Mouse (Mus musculus) heart, embryonic 14.5 days (tissue): ENCODE measurements around the gene Gm44511. TPM values are rescaled to one million over a fixed set of nuclear protein-coding genes. Genes with fewer than 3 reads are reported as not detected.
"Not testable (repeated sequence)": the region's sequence is repeated elsewhere in the genome, so short reads cannot be mapped to it uniquely, and the experiment has no call there.

ENCODE experiments used
- ATAC-seq: fragments of 200-750 bp; cut with Nextera tagmentation; 2 replicates; pipeline ENCODE4 v1.8.0; 2017; ENCODE audit warnings: low read depth, moderate TSS enrichment; ENCODE audit not compliant: insufficient number of reproducible peaks, insufficient read depth, low FRiP score
- H3K27ac ChIP-seq, 2 experiments: fragments of 200-500 bp in 1 of 2; fragments of 300-500 bp in 1 of 2; sonication (generic) in 1 of 2; replicated peaks in 1 of 2; 2 replicates each; pipeline ENCODE4 v1.5.1; 2012 to 2014; ENCODE audit warnings: low read depth in 2 of 2, low read length in 2 of 2, control low read depth in 1 of 2, mild to moderate bottlenecking in 1 of 2, mixed read lengths in 1 of 2; ENCODE audit not compliant: control insufficient read depth in 1 of 2, insufficient read depth in 1 of 2
- H3K27me3 ChIP-seq: fragments of 300-500 bp; sonication (generic); 2 replicates; pipeline ENCODE4 v1.6.1; 2014; ENCODE audit warnings: mild to moderate bottlenecking, low read length, control low read depth; ENCODE audit not compliant: control insufficient read depth, insufficient read depth
- H3K36me3 ChIP-seq: fragments of 300-500 bp; sonication (generic); 2 replicates; pipeline ENCODE4 v1.6.1; 2014; ENCODE audit warnings: mild to moderate bottlenecking, control low read depth, low read length, mixed read lengths; ENCODE audit not compliant: control insufficient read depth, insufficient read depth
- H3K4me1 ChIP-seq, 2 experiments: fragments of 200-500 bp in 1 of 2; fragments of 300-500 bp in 1 of 2; sonication (generic) in 1 of 2; 2 replicates each; pipeline ENCODE4 v1.6.1; 2012 to 2014; ENCODE audit warnings: low read length in 2 of 2, control low read depth in 1 of 2, mixed read lengths in 1 of 2; ENCODE audit not compliant: control insufficient read depth in 2 of 2, insufficient read depth in 2 of 2
- H3K4me2 ChIP-seq: fragments of 300-500 bp; sonication (generic); 2 replicates; pipeline ENCODE4 v1.6.1; 2014; ENCODE audit warnings: mild to moderate bottlenecking, low read length
- H3K4me3 ChIP-seq, 2 experiments: fragments of 200-500 bp in 1 of 2; fragments of 300-500 bp in 1 of 2; sonication (generic) in 1 of 2; 2 replicates each; pipeline ENCODE4 v1.5.1; 2012 to 2014; ENCODE audit warnings: low read length in 2 of 2, mild to moderate bottlenecking in 2 of 2, control low read depth in 1 of 2, low read depth in 1 of 2, moderate library complexity in 1 of 2; ENCODE audit not compliant: control insufficient read depth in 1 of 2, insufficient read depth in 1 of 2
- H3K9ac ChIP-seq: fragments of 300-500 bp; sonication (generic); 2 replicates; pipeline ENCODE4 v1.6.1; 2014; ENCODE audit warnings: mild to moderate bottlenecking, low read length
- H3K9me3 ChIP-seq: fragments of 300-500 bp; sonication (generic); 2 replicates; pipeline ENCODE4 v1.6.1; 2016; ENCODE audit warnings: low read length, control low read depth; ENCODE audit not compliant: control insufficient read depth
- WGBS: fragments of 180-500 bp; shearing (Covaris S2); extraction: QIAGEN DNeasy Blood & Tissue Kit; methylation state at CpG from one replicate; pipeline ENCODE4 v1.1.7; 2014; 5-methylcytosine and 5-hydroxymethylcytosine counted together
- polyA plus RNA-seq: library from polyadenylated mRNA; unstranded; fragments of >200 nt; fragmentation: Nextera tagmentation; extraction: Ambion mirVana; gene quantifications from 2 replicates; pipeline ENCODE4 v1.2.1, GENCODE M21; 2014

Gene Gm44511
- polyA plus RNA-seq, 1 experiment from 2014 or later: not detected

- H3K4me1 ChIP-seq: no peaks in the 10 kb centered on the region
- H3K9ac ChIP-seq: no peak overlapping the region
- H3K27ac ChIP-seq: no peak overlapping the region
- H3K36me3 ChIP-seq: no peaks in the 10 kb centered on the region
- 68% methylated on average over 3 of the region's 3 CpGs for WGBS
- H3K9me3 ChIP-seq: no peaks in the 10 kb centered on the region
- no peak for ATAC-seq
- no peak overlapping the region for H3K4me3 ChIP-seq
- H3K4me2 ChIP-seq: no peak overlapping the region
- no peaks in the 10 kb centered on the region for H3K27me3 ChIP-seq
Measured at GRCm38 (mm10) chr6:128807021-128807420, 19.1 kb downstream of the Gm44511 start.

GRCm38 (mm10) chr6:128804823-128805640, 21.1 kb downstream of the Gm44511 start:
- WGBS: 60% methylated on average over 7 of the region's 7 CpGs
- H3K4me1 ChIP-seq, H3K27me3 ChIP-seq, H3K9ac ChIP-seq, H3K27ac ChIP-seq, H3K4me3 ChIP-seq, H3K36me3 ChIP-seq, H3K4me2 ChIP-seq, ATAC-seq, H3K9me3 ChIP-seq: not testable (repeated sequence)

GRCm38 (mm10) chr6:128802999-128803857, 22.9 kb downstream of the Gm44511 start:
- no peaks in the 10 kb centered on the region for H3K36me3 ChIP-seq
- H3K4me1 ChIP-seq: peaks cover under 1 to 3% of the 10 kb centered on the region in 2 experiments; a peak in 2 of 4 replicates
- 6% methylated on average over 26 of the region's 26 CpGs for WGBS
- peak; percentile 93 for ATAC-seq
- H3K4me2 ChIP-seq: peak overlapping the region; percentile 80
- no peaks in the 10 kb centered on the region for H3K9me3 ChIP-seq
- 0 out of 4 replicates have a peak overlapping the region, but pooled peaks of 1 of the 2 experiments have one; percentile 50 for H3K27ac ChIP-seq
- H3K27me3 ChIP-seq: no peaks in the 10 kb centered on the region
- peak overlapping the region; percentile 54 to 59 for H3K4me3 ChIP-seq
- H3K9ac ChIP-seq: peak overlapping the region; percentile 71

GRCm38 (mm10) chr6:128802557-128802956, 23.6 kb downstream of the Gm44511 start:
- H3K9ac ChIP-seq: peak overlapping the region; percentile 71
- 6% methylated on average over 10 of the region's 10 CpGs for WGBS

GRCm38 (mm10) chr6:128800696-128801095, 25.4 kb downstream of the Gm44511 start:
- not testable (repeated sequence) for H3K9me3 ChIP-seq, H3K27me3 ChIP-seq, H3K4me2 ChIP-seq, H3K9ac ChIP-seq, H3K36me3 ChIP-seq, H3K27ac ChIP-seq, H3K4me1 ChIP-seq, ATAC-seq, H3K4me3 ChIP-seq
- 86% methylated on average over 5 of the region's 5 CpGs for WGBS

More at GRCm38 (mm10) chr6:128802557-128802956, 23.6 kb downstream of the Gm44511 start:
- ATAC-seq: peak; percentile 23
- Histone ChIP-seq H3K4me3 (peak overlapping the region; percentile 54 to 59), H3K27me3 (no peaks in the 10 kb centered on the region), H3K9me3 (no peaks in the 10 kb centered on the region), H3K27ac (peak overlapping the region; percentile 50 to 52; a peak in 3 of 4 replicates), H3K4me1 (peaks cover 2 to 3% of the 10 kb centered on the region in 2 experiments; a peak in 2 of 4 replicates), H3K36me3 (no peaks in the 10 kb centered on the region), H3K4me2 (peak overlapping the region; percentile 80)

- H3K27me3 ChIP-seq: no peaks in the 10 kb centered on the region
- peaks cover 2 to 3% of the 10 kb centered on the region in 2 experiments; a peak in 2 of 4 replicates for H3K4me1 ChIP-seq
- WGBS: 22% methylated on average over 7 of the region's 7 CpGs
- no peak overlapping the region for H3K27ac ChIP-seq
- H3K9ac ChIP-seq: peak overlapping the region; percentile 78
- H3K4me3 ChIP-seq: peak overlapping the region; percentile 63 to 95
- no peaks in the 10 kb centered on the region for H3K9me3 ChIP-seq
- peak overlapping the region; percentile 64 for H3K4me2 ChIP-seq
- no peak for ATAC-seq
- no peaks in the 10 kb centered on the region for H3K36me3 ChIP-seq
Measured at GRCm38 (mm10) chr6:128799896-128800270, 26.2 kb downstream of the Gm44511 start.

GRCm38 (mm10) chr6:128799144-128799895, 26.8 kb downstream of the Gm44511 start:
- H3K4me1 ChIP-seq, H3K27me3 ChIP-seq, H3K36me3 ChIP-seq, H3K9me3 ChIP-seq: not testable (repeated sequence)
- Histone ChIP-seq H3K9ac (peak overlapping the region; percentile 78), H3K4me2 (peak overlapping the region; percentile 64), H3K27ac (peak overlapping the region; percentile 86 to 93), H3K4me3 (peak overlapping the region; percentile 63 to 95)
- peak; percentile 66 for ATAC-seq
- WGBS: under 1% methylated on average over 49 of the region's 49 CpGs
